Mouse (Mus musculus) cerebellum, postnatal 14 days (tissue): ENCODE measurements at regions not wholly inside any gene's neighbourhood (a gene's known extent, or its start where the extent isn't known, plus 50 kb on each side); places are given as distances from the start of the nearest gene placed in this dataset.

Experiments
- DNase-seq, 2 experiments: peaks; one replicate each; pipeline ENCODE4 v3.0.0; 2021; ENCODE audit warnings: mixed read lengths in 2 of 2

DNA sequence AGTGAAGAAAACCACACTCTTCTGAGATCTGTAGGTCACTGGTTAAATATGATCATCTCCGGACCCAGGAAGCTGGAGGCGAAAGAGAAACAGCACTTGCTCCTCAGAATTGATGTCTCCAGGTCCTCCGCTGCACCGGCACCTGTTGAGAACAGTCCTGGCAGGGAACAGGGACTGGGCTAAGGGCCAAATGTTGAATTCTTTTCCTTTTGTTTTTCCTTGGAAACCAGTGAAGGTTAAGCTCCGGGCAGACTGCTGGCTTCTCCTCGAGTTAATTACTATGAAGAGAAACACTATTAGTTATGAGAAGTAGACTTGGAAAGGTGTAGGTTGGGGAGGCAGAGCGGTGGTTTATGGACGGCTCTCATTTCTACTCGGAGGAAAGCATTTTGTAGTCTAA, 242.7 kb downstream of the Rngtt start:
- DNase-seq, result peak; percentile 56 to 61

DNA sequence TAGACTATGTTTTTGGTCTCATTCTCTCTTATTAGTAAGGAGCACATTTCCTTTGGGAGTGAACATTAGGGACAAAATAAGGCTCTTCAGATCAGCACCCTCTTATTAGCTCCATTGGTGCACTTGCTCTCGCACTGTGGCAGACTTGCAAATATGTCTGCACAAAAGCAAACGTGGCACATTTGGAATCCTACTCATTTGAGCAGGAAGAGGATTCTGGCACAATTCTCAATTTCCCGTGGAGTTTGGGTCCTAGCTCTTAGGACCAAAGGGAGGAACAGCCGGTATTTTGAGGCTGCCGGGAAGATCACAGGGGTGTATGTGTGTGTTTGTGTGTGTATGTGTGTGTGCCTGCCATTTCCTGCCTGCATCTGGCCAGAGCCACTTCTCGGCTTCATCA, 244.5 kb downstream of the Rngtt start:
- DNase-seq, result peak; percentile 37 to 55

DNA sequence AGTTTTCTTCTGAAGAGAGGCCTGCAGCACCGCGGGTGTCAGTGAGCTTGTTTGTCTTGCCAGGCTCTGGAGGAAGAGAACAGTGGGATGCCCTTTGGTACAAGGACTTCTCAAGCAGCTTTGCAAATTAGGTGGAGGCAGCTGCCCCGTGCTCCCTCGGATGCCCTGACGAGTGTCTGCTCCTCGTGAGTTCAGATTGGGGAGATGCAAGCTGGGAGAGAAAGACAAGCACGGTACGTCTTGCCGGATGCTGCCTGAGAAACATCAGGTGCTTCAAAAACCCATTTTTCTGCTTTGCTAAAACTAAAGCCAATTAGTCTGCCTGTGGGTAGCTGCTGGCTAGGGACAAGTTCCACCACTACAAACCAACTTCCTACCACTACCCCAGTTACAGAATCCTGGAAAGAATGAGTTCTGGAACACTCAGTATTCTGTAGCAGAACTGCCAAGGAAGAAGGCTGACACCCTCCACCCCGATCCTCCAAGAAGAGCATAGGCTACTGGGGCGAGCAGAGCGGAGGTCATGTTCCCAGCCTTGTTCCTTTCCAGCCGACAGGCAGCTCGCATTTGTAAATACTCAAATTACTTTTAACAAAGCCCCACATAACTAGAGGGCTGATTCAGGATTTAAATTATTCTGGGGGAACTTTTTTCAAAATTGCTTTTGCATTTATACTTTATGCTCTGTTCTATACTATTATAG, 245.3 kb downstream of the Rngtt start:
- peak; percentile 33 to 50 for DNase-seq

DNA sequence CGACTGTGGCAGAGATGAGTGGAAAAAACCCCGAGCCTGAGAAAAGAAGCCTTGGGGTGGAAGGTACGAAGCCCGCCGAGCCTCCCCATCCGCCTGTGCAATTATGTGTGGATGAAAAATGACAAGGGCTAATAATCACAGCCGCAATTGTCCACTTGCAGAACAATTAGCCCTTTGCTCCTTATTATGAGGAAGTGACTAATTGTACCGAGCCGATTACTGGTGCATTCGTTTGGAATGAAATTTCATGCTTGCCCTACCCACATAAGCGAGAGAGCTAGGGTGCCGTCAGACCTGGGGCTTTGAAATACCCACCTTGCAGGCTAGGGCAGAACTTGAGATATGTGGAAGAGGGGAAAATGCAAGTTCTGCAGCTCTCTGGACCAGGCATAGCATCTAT, 245.9 kb downstream of the Rngtt start:
- DNase-seq, result no peak

DNA sequence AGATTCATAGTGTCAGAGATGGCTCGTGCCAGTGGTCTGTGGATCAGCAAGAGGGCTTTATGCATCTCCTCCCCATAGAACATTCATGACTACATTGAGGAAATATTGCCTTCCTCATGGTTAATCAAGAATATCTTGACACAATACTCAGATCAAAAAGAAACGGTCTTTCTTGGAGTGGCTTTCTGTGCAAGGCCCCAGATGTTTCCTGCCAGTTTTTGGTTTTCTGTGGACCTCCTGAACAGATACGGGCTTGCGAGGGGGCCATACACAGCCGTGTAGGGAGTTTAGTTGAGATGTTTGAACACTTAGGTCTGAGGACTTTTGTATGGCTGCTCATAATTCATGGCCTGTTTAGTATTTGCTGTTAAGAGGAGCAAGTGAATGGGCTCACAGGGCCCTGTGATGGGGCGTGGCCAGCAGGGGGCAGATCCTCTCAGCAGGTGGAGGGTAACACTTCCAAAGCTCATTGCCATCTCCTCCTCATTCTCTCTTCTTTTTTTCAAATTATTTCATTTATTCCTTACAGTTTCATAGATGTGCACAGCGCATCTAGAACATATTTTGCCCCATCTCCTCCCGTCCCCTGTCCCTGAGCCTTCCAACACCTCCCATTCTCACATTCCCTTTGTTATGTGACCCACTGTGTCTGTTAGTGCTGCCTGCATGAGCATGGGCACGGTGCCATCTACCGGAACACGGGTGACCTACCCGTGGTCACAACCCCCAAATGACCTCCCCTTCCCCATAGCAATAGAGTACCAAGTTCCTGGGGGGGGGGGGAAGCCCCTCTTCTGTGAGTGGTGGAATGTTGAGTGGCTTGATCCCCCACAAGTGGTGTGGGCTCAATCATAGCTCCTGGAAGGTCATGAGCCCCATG, 246.8 kb downstream of the Rngtt start:
- DNase-seq, result peak; percentile 14

DNA sequence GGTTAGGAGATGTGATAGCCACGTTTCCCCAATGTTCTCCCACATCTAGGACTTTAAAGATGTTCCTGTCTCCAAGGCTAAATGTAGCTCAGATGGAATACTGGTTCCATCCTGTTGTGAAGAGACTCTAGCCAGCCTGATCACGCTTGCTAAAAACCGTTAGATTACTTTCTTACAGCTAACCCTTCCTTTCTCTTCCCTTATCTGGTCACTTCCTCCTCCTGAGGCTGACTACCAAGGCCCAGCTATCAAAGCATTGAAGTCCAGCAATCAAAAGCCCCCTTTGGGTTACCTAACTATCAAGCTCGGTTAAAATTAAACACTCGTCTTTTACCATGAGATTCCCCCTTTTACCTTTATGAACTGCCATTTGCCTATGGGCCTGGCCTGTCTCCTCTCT, 260.2 kb downstream of the Rngtt start:
- DNase-seq, result no peak

DNA sequence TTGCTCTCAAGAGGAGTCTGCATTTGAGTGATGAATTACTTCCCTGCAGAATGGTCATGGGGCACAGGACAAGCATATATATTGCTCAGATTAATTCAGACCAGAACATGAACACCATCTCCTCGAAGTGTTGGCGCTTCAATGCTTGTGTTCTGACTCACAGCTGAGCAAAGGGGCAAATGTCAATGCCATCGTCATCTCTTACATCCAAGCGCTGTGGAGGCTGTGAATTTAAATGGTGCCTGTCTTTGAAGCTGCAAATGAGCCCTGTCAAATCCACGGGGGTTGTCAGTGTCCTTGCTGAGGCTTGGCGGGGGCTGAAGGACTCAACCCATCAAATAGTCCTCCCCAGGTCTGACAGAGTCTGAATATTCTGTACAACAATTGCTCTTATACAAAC, 261.2 kb downstream of the Rngtt start:
- DNase-seq, result no peak

DNA sequence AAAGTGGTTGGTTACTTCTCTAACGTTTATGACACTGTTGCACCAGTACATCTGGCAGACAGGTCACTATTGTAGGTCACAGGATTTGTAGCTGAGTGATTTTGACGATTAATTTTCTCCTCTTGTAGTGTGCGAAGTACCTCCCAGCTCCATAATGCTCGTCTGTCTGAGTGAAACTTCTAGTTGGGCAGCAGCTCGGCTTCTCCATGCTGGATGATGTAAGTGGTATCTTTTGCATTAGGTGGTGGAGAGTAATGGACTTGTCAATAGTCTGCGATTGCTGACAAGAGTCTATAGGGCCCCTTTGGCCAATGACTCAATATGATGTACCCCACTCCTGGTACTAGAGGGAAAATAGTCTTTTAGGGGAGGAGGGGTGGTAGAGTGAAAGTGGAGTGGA, 267.5 kb downstream of the Rngtt start:
- no peak for DNase-seq

DNA sequence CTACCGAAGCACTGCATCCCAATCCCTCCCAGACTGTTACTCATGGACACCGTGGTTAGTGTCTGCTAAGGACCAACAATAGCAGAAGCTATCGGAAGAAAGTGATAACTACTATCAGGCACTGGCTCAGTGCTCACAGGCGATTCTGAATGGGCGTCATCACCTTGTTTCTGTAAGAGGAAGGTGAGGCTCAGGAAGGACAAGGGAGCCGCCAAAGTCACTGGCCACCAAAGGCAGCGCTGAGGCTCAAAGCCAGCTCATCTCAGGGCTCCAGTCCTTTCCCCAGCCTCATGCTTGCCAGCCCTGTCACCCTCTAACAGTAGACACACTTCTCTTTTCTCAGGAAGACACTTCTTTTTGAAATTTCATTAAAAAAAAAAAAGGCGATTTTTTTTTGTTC, 270.4 kb downstream of the Rngtt start:
- DNase-seq, result no peak

DNA sequence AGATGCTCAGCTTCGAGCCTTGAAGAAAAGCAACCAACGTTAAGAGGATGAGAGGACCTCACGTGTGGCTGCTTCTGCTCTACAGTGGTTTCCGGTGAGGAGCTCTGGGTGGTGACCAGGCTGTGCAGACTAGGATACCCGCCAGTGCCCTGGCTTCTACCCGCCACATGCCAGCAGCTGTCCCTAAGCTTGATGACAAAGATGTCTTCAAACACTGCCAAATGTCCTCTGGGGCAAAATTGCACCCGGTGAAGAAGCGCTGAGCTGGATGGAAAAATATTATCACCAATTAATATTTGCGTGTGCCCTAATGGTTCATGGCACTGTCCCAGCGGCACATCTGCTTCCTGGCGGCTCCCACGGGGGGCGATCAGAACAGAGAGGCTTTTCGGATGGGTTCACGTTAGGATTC, 271.1 kb downstream of the Rngtt start:
- DNase-seq, result peak; percentile 23 to 52

DNA sequence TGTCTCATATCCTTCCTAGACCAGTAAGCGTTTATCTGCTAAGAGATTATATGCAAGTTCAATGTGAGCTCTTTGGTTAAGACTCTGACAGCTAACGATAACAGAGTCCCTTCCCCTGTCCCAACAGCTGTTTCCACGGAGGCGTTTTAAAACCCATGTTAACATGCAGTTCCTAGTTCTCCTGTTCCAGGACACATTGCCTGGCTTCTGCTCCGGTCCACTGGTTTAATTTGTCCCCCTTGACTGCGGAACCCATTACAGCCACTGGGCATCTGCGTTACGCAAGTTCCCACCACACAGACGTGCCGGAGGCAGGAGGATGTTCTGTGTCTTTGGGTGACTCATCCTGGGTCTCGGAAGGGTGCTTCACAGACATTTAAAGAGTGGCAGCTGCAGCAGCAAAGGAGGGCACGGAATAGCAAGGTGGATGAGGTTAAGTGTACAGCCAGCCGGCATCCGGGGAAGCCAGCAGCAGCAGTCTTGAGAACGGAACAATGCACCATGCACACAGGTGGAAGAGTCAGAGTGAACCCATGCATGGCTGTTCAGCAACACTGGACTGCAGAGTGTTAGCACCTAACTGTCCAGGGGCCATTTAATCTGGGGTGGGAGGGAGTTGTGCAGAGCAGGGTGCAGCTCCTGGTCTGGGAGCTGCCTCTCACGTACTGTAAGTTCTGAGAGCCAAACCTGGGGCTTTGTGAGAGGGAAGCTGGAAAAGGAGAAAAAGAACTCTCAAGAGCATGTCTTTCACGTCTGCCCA, 271.8 kb downstream of the Rngtt start:
- DNase-seq, result no peak

DNA sequence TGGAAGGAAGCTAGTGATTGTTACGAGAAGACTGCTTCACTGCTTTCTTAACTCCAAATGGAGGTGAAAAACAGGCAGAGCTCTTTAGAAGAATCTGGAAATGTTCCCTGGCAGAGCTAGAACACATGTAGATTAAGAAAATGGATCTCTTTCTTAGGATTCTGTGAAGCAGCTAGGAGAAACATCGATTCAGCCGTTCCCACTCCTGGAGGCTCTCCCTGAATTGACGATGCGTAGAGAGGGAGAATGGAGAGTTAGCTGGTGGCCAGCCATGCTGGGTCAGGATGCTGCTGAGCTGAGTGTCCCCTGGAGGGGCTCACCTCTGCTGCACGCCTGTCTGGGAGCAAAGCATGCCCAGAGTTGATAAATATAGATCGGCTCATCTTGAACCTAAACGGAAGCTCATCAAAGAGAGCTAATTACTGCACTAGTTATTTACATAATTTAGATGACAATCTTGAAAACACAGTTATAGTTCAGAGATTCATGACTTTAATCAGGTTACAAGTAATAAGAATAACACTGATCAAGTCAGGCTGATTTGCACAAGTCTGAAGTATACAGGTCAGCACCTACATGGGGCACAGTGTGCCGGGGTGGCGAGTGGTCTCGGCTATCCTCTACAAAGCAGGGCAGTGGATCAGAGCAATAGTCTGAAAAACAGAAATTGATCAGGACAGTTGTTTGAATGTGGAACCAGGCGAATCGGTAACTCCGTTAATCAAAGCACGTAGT, 273.0 kb downstream of the Rngtt start:
- DNase-seq, result no peak

DNA sequence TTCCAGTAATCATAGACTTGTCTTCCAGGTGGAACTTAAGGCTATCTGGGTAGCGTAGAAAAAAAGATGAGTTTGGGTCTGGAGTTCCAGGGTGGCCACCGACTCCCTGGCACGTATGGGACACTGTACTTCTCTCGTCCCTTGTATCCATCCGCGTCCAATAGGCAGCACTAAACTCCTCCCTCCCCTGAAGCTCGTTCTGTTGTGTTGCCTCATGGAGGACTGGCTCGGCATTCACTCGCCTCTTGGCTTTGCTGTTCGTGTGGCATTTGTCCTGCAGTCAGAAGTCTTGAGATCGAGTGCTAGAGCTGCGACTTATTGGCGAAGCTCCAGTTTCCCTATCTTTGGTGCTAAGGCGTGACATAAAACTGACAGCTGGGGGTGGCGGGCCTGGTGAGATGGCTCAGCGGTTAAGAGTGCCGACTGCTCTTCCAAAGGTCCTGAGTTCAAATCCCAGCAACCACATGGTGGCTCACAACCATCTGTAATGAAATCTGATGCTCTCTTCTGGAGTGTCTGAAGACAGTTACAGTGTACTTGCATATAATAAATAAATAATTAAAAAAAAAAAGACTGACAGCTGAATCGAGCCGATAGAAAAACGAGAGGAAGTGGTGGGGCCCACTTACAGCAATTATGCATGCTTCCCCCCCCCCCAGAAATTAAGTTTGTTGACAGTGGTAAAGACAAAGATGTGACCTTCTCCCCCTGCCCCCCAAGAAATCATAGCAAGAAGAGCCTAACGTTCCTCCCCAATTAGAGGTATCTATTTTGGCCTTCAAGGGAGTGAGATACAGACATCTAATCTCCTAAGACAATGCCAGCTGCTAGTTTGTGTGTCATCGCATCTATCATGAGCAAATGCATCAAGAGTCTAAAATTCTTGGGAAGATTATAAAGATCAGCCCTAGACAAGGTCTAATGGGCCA, 274.1 kb downstream of the Rngtt start:
- DNase-seq, result peak in 1 of 2 experiments; percentile 6

DNA sequence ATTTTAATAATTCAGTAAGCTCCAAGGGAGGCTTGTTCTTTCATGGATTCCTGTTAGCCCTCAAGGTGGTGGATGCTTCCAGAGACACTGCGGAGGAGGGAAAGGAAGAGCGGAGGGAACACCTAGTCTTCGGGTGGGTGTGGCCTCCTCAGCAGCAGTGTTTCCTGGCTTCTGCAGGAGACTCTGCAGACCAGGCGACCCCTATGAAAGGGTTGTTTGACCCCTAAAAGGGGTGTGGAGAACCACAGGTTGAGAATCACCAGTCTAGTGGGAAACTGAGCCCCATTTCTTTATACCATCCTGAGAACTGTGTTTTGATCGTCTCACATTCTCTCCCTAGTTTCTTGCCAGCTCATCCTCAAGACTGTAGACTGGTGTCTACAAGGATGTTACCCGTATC, 275.7 kb downstream of the Rngtt start:
- no peak for DNase-seq

DNA sequence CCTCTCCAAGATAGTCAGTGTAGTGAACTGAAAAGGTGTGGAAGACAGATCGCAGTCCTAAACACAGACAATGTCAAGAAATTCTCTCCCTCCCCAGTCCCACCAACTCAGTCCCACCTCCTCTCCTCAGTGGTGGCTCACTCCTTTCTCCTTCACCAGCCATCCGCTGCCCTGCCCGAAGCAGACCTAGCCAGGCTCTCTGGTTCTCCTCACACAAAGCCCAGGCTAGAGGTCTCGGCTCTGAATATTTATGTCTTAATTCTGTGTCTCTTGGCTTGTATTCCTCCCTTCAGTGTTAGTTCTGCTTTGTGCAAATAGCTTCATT, 276.1 kb downstream of the Rngtt start:
- DNase-seq, result no peak

DNA sequence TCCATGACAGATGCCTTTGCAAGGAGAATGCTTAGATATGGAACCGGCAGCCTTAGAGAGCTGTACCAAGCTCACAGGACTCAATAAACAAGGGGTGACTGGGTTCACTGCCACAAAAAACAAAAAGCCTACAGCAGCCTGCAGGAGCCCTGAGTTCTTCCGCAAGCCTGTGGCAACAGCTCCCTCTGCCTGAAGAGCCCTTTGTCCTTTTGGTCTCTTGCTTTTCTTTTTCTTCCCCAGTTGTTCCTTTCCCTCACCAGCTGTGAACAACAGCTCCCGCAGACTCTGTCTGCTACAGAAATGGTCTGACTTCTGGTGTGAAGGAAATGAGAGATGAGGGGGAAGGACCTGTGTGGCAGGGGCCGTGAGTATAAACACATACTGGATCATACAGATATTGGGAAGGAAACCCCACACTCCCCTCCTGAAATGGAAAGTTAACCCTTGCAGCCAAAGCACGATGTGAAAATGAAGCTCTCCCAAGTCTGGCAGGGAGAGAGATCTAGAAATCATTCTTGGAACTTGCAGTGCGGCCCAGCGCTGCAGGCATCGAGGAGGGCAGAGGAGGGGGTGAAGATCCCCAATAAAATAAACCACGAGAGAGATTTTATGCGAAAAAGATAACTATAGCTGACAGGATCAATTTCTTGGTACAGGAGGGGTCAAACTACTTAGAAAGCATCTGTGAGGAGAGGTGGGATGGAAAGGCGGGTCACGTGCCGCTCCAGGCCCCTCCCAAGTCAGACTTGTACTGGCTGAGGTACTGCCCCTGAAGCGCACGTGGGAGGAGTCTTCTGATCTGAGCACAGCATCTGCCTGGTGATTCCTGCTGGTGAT, 276.7 kb downstream of the Rngtt start:
- peak; percentile 34 to 39 for DNase-seq

DNA sequence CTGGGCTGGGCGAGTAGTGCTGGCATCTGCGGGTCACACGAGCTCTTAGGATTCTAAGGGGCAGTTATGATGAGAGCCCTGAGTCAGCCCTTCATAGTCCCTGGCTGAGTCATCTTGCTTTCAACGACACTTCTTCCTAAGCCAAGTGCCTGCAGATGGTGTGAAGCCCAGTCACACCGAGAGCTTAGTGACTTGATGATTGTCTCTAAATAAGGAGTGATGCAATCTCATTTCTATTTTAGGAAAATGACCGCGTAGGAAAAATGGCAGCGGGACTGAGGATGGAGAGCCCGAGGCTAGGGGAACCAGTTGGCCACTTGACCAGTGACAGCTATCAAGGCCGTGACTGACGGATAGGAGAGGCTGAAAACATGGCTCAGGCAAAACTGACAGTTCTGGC, 277.6 kb downstream of the Rngtt start:
- DNase-seq, result peak; percentile 51 to 55

DNA sequence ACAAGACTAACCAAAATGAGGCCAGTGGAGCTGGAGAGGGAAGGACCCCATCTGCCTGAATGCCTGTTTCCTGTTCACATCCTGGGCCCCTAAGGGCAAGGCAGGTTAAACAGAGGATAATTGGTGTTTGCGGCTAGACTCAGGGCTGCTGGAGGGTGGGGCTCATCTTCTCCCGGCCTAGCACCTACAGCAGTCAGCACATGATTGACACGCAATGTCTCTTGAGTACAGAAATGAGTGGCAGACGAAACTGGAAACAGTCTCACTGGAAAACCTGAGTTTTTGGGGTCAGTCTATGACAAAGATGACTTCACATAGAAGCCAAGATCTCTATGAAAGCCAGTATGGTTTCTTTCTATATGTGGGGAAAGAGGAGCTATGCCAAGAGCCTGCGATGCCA, 278.0 kb downstream of the Rngtt start:
- no peak for DNase-seq

DNA sequence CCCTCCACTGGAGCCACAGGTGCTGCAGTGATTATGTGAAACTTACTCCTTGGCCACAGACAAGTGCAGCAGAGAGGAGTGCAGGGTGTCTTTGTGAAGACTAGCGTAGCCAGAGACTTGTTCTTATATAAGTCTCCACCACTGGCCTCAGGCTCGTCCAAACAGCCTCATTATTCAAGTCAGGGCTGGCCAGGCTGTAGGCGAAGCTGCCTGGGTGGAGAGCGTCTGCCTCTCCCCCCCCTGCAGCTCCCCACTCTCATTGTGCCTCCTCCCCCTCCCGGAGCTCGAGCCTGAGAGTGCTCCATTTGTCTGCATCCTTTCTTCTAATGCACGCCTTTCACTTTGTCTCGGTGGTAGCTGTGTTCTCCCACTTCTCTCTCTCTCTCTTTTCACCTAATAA, 279.1 kb downstream of the Rngtt start:
- DNase-seq, result peak; percentile 29 to 38

DNA sequence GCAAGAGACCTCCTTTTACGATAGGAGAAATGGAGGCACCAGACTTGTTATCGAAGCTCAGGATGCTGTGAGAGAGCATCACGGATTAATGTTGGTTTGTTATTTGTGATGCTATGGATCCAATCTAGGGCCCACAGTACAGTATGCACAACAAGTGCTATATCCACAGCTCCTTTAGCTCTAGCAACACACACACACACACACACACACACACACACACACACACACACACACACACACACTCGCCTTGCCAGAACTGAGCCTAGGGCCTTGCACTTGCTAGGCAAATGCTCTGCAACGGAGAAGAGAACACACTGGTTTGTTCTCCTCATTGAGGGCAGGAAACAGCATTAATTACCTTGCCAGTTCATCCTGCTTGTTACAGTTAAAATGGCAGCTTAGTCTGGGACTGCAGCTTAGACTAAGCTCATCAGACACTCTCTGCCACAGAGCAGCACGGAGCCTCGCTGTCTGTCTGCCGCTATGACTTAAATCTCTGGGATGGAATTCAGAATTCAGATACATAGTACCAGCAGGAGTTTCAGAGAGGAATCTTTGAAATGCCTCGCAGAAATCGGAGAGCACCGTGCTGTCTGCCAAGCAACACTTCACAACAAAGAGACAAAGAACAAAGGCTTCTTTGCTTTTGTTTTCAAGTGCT, 285.0 kb downstream of the Rngtt start:
- DNase-seq, result peak in 1 of 2 experiments; percentile 10
